Mouse (Mus musculus) embryonic stem cell, embryonic (primary cell): ENCODE results near the gene Ifnar1.

Source experiments
- CTCF ChIA-PET, 4 experiments: fragments of 300-600 bp in 2 of 4; fragments of 350-600 bp in 2 of 4; sonication (Branson Sonifier 250); formaldehyde crosslinking; loops; one replicate each; lab custom pipeline; 2022; ENCODE audit warnings: inconsistent platforms in 2 of 4; lab: Charles Lee
- POLR2A ChIA-PET, 4 experiments: fragments of 300-600 bp in 2 of 4; fragments of 350-600 bp in 2 of 4; sonication (Branson Sonifier 250); formaldehyde crosslinking; loops; one replicate each; lab custom pipeline; 2022; ENCODE audit warnings: antibody characterized with exemption in 4 of 4, inconsistent platforms in 1 of 4; lab: Charles Lee

Gene Ifnar1

DNA sequence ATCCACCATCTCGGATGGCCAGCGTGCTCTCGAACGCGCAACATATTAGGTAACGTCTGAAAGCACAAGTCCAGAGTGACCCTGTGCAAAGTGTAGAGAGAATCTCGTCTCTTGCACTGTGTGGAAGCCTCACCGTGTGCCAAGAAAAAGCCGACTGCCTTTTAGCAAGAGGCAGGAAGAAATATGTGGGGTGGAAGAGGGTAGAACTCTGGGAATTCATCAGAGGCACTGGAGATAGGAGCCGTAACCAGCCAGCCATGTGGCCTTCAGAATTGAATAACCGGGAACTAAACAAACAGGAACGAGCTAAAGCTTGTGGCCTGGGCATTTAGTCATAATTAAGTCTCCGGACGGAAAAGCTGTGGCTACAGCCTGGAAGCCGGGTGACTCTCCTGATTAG lies 71.6 kb downstream of the Ifnar1 start:
- POLR2A ChIA-PET: interaction anchor here in 2 of 4 experiments (0.6 to 2.4 kb wide), 5 partner anchors 10 to 53 kb away, joined by 3 to 15 read pairs (median 4); partner anchors contain the start of gene Ifngr2 (in 2 of the 2)
- CTCF ChIA-PET: interaction anchor here in 1 of 4 experiments (0.7 kb wide), 1 partner anchor 717 kb away, joined by 6 read pairs; no protein-coding TSS in a partner anchor
